Mouse (Mus musculus): ENCODE measurements around the gene Gcnt4. TPM values are rescaled to one million over a fixed set of nuclear protein-coding genes. Genes with fewer than 3 reads are reported as not detected.

The Gcnt4 gene
- polyA plus RNA-seq, 1 experiment from 2014 or later = 0.34 TPM

DNA sequence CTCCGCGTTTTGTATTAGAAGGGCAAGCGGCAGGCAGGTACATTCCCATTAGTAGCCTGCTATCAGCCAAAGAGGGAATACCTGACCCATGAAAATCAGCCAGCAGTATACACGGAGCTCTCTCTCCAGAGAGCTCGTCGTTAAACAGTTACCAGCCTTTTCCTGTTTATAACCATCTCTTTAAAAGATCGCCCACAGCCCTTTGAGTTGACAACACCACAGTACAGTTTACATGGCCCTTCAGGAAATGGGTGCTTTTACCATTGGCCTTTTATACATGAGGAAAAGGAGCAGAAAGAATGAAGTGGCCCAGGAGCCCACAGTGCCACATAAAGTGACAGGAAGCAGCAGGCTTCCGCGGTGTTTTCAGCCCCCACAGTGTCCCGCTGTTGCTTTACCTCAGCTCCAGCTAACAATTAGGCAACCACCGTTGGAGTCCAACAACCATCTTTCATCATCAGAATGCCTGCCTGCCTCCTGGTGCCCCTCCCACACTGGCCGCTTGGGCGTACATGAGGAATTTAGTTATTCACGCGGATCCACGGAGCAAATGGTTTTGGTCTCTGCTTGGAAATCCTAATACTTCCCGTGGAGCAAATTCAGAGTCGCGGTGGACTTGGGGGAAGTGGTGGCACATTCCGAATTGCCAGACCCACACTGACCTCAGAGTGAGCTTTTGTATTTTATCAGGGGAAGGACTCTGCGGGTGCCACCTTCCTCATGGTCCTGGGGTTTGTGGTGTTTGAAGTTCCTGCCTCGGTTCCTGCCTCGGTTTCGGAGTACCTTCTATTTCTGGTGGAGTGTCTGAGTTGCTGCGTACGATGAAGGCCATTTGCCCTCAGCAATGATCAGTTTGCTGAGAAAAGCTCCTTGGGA lies 59.0 kb downstream of the Gcnt4 start:
- no peak for ATAC-seq (ENCODE audit: low FRiP score)
- no peak overlapping the region for H3K9ac ChIP-seq
- H3K9me3 ChIP-seq (replicated peaks) = no peaks in the 10 kb centered on the region
- no peaks in the 10 kb centered on the region for H3K36me3 ChIP-seq
- H3K4me1 ChIP-seq = 0 out of 2 replicates have a peak, but pooled peaks cover 3% of the 10 kb centered on the region
- H3K4me2 ChIP-seq (replicated peaks) = peak overlapping the region; percentile 29; the same call in 1 of the 2 replicates
- no peaks in the 10 kb centered on the region for H3K27me3 ChIP-seq
- no peak overlapping the region for H3K4me3 ChIP-seq
- 56% methylated on average over 26 of the region's 26 CpGs for WGBS
- no peak overlapping the region for H3K27ac ChIP-seq

- 0 out of 2 replicates have a peak, but pooled peaks cover 3% of the 10 kb centered on the region for H3K4me1 ChIP-seq
- WGBS = 79% methylated on average over 5 of the region's 5 CpGs
- H3K9me3 ChIP-seq (replicated peaks) = no peaks in the 10 kb centered on the region
- no peaks in the 10 kb centered on the region for H3K36me3 ChIP-seq
- ATAC-seq (ENCODE audit: low FRiP score) = no peak
- H3K4me2 ChIP-seq (replicated peaks) = no peak overlapping the region
- no peak overlapping the region for H3K27ac ChIP-seq
- H3K4me3 ChIP-seq = no peak overlapping the region
- H3K27me3 ChIP-seq = no peaks in the 10 kb centered on the region
- H3K9ac ChIP-seq = no peak overlapping the region
Observed at GRCm38 (mm10) chr13:96984688-96985087, 60.2 kb downstream of the Gcnt4 start.

DNA sequence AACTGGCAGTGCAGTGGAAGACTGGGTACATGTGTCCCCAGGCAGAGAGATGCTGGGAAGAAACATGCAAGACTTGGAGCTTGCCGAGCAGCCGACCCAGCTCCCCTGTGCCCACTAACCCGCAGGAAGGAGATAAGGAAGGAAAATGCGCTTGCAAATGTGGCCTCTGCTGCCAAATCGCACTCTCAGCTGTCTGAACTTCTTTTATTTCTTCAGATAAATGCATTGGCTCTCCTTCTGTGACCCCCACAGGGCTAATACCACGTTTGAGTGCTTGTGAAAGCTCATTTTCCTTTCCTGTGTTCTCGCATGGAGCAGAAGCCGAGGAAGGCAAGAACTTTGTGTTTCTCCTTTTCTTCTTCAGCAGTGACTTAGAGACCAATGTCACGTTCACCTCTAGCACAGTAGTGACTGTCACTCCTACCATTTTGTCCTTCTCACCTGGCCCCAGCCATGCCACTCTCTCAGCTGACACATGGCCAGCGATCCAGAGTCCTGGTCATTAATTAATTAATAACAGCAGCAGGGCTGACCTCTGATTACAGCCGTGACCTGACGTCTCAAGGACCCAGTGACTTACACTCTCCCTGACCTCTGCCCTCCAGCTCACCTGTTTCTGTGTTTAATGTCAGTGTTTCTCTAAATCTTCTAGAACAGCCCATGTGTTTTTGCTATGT lies 61.2 kb downstream of the Gcnt4 start:
- no peaks in the 10 kb centered on the region for H3K36me3 ChIP-seq
- H3K27ac ChIP-seq = no peak overlapping the region
- no peak for ATAC-seq (ENCODE audit: low FRiP score)
- no peak overlapping the region for H3K9ac ChIP-seq
- H3K4me3 ChIP-seq = no peak overlapping the region
- 63% methylated on average over 12 of the region's 12 CpGs for WGBS
- no peak overlapping the region for H3K4me2 ChIP-seq (replicated peaks)
- H3K4me1 ChIP-seq = 0 out of 2 replicates have a peak, but pooled peaks cover 3% of the 10 kb centered on the region
- H3K27me3 ChIP-seq = no peaks in the 10 kb centered on the region
- H3K9me3 ChIP-seq (replicated peaks) = no peaks in the 10 kb centered on the region

DNA sequence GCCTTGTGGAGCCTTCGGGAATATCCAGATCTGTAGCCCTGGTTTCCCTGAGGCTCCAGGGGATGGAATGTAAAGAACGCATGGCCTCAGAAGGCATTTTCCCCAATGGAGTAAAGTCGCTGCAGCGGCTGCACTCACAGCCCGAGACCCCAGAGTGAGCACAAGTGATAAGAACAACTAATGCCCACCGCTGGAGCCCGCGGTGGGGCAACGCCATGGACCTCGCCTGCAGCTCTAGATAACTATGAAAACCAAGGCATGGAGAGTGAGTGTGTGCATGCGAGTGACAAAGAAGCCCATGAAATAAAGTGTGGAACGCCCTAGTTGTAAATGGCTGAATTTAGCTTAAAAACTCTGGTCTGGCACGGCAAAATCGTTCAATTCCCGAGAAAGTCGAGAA lies 64.6 kb downstream of the Gcnt4 start:
- Histone ChIP-seq H3K27me3 (no peaks in the 10 kb centered on the region), H3K36me3 (no peaks in the 10 kb centered on the region), H3K4me3 (no peak overlapping the region), H3K27ac (no peak overlapping the region), H3K4me1 (no peaks in the 10 kb centered on the region), H3K9me3 (replicated peaks) (no peaks in the 10 kb centered on the region), H3K4me2 (replicated peaks) (no peak overlapping the region), H3K9ac (no peak overlapping the region)
- no peak for ATAC-seq (ENCODE audit: low FRiP score)
- WGBS = 94% methylated on average over 16 of the region's 16 CpGs

DNA sequence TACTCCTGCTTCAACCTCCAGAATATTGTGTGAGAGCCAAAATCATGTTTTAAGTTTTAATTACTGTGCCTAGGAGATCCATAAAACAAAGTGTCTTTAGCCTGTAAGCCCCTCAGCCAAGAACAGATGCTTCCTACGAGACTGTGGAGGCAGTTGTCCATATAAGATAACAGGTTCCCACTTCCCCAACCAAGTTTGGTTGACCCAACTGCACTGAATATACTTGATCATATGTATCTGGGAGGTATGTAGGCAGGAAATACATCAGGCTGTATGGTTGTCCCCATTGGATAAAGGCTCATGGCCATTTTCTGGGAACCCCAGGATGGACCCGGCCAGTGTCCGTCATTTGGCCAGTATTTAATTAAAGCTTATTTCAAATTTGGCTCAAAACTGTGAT lies 65.6 kb downstream of the Gcnt4 start:
- H3K27ac ChIP-seq = no peak overlapping the region
- H3K27me3 ChIP-seq = no peaks in the 10 kb centered on the region
- no peaks in the 10 kb centered on the region for H3K4me1 ChIP-seq
- WGBS = 93% methylated on average over 3 of the region's 3 CpGs
- H3K9me3 ChIP-seq (replicated peaks) = no peaks in the 10 kb centered on the region
- no peak overlapping the region for H3K4me3 ChIP-seq
- H3K4me2 ChIP-seq (replicated peaks) = no peak overlapping the region
- ATAC-seq (ENCODE audit: low FRiP score) = no peak
- no peak overlapping the region for H3K9ac ChIP-seq
- H3K36me3 ChIP-seq = no peaks in the 10 kb centered on the region

DNA sequence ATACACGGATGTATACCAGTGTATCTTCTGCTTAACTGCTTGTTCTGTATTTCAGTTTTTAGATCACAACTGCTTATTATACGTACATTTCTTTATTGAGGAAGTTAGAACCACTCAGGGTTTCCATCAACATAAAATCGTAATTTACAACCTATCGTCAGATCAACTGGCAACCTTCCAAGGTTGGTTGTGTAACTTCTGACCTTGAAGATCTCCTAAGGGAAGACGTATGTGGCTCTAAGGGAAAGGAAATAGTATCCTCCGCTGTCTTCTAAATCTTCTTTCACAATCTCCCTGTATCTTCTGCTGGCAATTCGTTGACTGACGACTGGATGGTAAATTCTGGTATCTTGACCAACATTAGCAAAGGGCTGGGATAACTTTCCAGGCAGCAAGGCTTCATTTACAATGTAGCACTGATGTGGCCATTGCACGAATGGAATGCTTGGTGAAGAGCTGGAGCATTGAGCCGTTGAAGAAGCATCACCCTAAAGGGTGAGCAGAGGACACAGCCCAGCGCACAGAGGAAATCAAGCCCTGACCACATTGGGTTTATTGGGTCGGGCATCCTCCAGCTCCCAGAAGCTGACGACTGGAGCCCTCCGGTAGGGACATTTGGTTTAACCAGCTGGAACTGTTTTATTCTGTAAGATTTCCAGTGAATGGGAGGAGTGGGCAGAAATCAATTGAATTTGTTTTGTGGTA lies 66.2 kb downstream of the Gcnt4 start:
- H3K36me3 ChIP-seq = no peaks in the 10 kb centered on the region
- H3K4me3 ChIP-seq = no peak overlapping the region
- H3K4me1 ChIP-seq = no peaks in the 10 kb centered on the region
- H3K9ac ChIP-seq = no peak overlapping the region
- no peak overlapping the region for H3K4me2 ChIP-seq (replicated peaks)
- 83% methylated on average over 14 of the region's 14 CpGs for WGBS
- no peak for ATAC-seq (ENCODE audit: low FRiP score)
- no peak overlapping the region for H3K27ac ChIP-seq
- no peaks in the 10 kb centered on the region for H3K27me3 ChIP-seq
- H3K9me3 ChIP-seq (replicated peaks) = no peaks in the 10 kb centered on the region

DNA sequence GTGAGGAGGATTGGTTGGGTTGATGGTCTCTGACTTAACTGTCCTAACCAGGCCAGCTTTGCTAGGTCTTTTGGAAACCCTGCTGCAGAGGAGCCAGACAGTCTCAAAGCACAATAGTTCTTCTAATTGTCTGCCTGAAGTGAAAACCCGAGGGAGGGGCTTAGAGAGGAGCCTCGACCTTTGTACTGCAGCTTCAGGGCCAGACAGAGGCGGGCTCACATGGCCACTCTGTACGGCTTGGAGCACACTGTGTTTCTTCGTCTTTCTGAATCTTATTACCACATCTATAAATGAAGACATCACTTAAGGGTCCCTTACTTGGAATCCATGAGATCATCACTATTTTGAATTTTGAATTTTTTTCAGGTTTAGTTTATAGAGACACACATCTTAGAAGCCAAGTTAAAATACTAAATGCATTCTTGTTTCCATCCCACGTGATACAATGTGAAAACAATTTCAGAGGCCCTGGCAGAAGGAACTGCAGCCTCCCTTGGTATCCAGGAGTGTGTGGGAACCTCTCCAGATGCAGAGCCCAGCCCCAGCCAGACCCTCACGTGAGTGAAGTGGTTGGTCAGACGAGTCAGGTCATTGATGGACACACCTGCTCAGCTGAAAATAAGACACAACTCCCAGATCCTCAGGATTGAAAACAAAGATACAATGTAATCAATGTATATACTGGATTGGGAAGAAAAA lies 69.0 kb downstream of the Gcnt4 start:
- Histone ChIP-seq H3K27me3 (no peaks in the 10 kb centered on the region), H3K27ac (no peak overlapping the region), H3K36me3 (no peaks in the 10 kb centered on the region), H3K4me1 (no peaks in the 10 kb centered on the region), H3K9me3 (replicated peaks) (no peaks in the 10 kb centered on the region), H3K9ac (no peak overlapping the region), H3K4me3 (no peak overlapping the region), H3K4me2 (replicated peaks) (no peak overlapping the region)
- 34% methylated on average over 8 of the region's 8 CpGs for WGBS
- ATAC-seq (ENCODE audit: low FRiP score) = no peak

- H3K4me2 ChIP-seq (replicated peaks) = no peak overlapping the region
Observed at GRCm38 (mm10) chr13:96995243-96995642, 70.8 kb downstream of the Gcnt4 start.

GRCm38 (mm10) chr13:96997080-96997479 lies 72.6 kb downstream of the Gcnt4 start:
- Histone ChIP-seq H3K9me3 (replicated peaks) (no peaks in the 10 kb centered on the region), H3K36me3 (no peaks in the 10 kb centered on the region), H3K27ac (no peak overlapping the region), H3K4me3 (no peak overlapping the region), H3K4me2 (replicated peaks) (no peak overlapping the region), H3K9ac (no peak overlapping the region), H3K27me3 (no peaks in the 10 kb centered on the region), H3K4me1 (no peaks in the 10 kb centered on the region)
- 90% methylated on average over 1 of the region's 1 CpGs for WGBS
- ATAC-seq (ENCODE audit: low FRiP score) = no peak

More at GRCm38 (mm10) chr13:96995243-96995642, 70.8 kb downstream of the Gcnt4 start:
- H3K4me3 ChIP-seq = no peak overlapping the region
- no peaks in the 10 kb centered on the region for H3K27me3 ChIP-seq
- ATAC-seq (ENCODE audit: low FRiP score) = no peak
- no peak overlapping the region for H3K9ac ChIP-seq
- no peaks in the 10 kb centered on the region for H3K4me1 ChIP-seq
- H3K27ac ChIP-seq = no peak overlapping the region
- no peaks in the 10 kb centered on the region for H3K36me3 ChIP-seq
- 80% methylated on average over 5 of the region's 5 CpGs for WGBS
- no peaks in the 10 kb centered on the region for H3K9me3 ChIP-seq (replicated peaks)

Data from hindbrain, embryonic 12.5 days (tissue).